ENCODE assay signal across 14 mouse cellular contexts in the genomic region with DNA sequence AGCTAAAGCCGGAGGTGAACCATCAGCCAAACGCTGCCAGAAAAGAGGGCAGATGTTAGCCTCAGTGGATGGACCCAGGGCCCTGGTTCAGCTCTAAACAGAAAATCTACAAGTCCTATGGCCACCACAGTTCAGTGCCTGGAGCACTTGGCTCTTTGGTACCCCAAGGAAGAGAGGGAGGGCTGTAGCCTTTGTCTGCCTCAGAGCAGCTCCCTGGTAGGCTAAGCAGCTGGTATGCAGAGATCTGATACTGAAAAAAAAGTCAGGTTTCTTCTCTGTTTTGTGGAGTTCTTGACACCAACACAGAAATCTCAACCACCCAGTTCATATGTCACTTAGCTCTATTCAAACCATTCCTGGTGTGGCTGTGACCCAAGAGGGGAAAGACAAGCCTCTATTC.
"Had no signal": no experiment of that assay in that cellular context is flagged by ENCODE, and none has a peak within 500 bp of the region (broad histone marks: within the 10 kb centered on the region; RNA-seq: fewer than 3 reads in every experiment).

No protein-coding gene starts in this region.

- ATAC-seq: lung, postnatal 0 days; midbrain, embryonic 16.5 days had no signal

- H3K27ac ChIP-seq: limb, embryonic 13.5 days; liver, embryonic 15.5 days; midbrain, embryonic 12.5 days; neural tube, embryonic 13.5 days had no signal

- H3K9ac ChIP-seq: kidney, embryonic 15.5 days; limb, embryonic 13.5 days; liver, embryonic 15.5 days; midbrain, embryonic 12.5 days; neural tube, embryonic 13.5 days had no signal

- H3K27me3 ChIP-seq: kidney, embryonic 15.5 days; limb, embryonic 13.5 days; liver, embryonic 15.5 days; midbrain, embryonic 12.5 days; neural tube, embryonic 13.5 days had no signal

- H3K9me3 ChIP-seq: kidney, embryonic 15.5 days; limb, embryonic 13.5 days; liver, embryonic 15.5 days; midbrain, embryonic 12.5 days; neural tube, embryonic 13.5 days had no signal

- H3K4me2 ChIP-seq: kidney, embryonic 15.5 days; limb, embryonic 13.5 days; liver, embryonic 11.5 days; liver, embryonic 15.5 days; midbrain, embryonic 12.5 days; neural tube, embryonic 13.5 days had no signal

- DNase-seq: kidney, postnatal 4 days; lung, adult 2 months; lung, postnatal 36 days; right cerebral cortex, postnatal 14 days; thymus, postnatal 4 days had no signal

- H3K36me3 ChIP-seq: liver, embryonic 15.5 days had no signal

- H3K4me3 ChIP-seq: kidney, embryonic 15.5 days; layer of hippocampus, adult 2 months; limb, embryonic 13.5 days; liver, embryonic 15.5 days; midbrain, embryonic 12.5 days; neural tube, embryonic 13.5 days had no signal
